Mouse (Mus musculus): ENCODE results near the gene Cbfb. TPM values are rescaled to one million over a fixed set of nuclear protein-coding genes. Genes with fewer than 3 reads are reported as not detected.

Cbfb gene
- total and polyA plus RNA-seq, 3 experiments = 32.5 to 37.9 TPM; not detected in 1

GRCm38 (mm10) chr8:105254966-105255350 is 84.5 kb downstream of the Cbfb start, which contains the start of gene B3gnt9 (continued):
- TF ChIP-seq KAT2A (conservative IDR thresholded peaks at IDR 0.05; ENCODE audit: low read depth, low read length) = no peak
- TF ChIP-seq RAD21 (IDR thresholded peaks at IDR 0.05; ENCODE audit: low read depth, low read length) = no peak
- peak; percentile 71; the same call in 1 of the 2 replicates for TF ChIP-seq MXI1 (IDR thresholded peaks at IDR 0.05; ENCODE audit: low read depth, low read length)
- TF ChIP-seq NELFE (IDR thresholded peaks at IDR 0.05; ENCODE audit: low read depth, low read length) = no peak
- no peak for TF ChIP-seq CHD1 (IDR thresholded peaks at IDR 0.05; ENCODE audit: low read depth, low read length)
- TF ChIP-seq BHLHE40 (IDR thresholded peaks at IDR 0.05; ENCODE audit: borderline replicate concordance, low read depth, low read length) = no peak; the same call in 1 of the 2 replicates
- no peak for TF ChIP-seq MEF2A (IDR thresholded peaks at IDR 0.05; ENCODE audit: extremely low read depth, insufficient replicate concordance, low read depth, low read length, poor library complexity, severe bottlenecking)
- TF ChIP-seq RCOR1 (IDR thresholded peaks at IDR 0.05; ENCODE audit: low read depth, low read length) = no peak
- peak; percentile 94 for TF ChIP-seq USF1 (IDR thresholded peaks at IDR 0.05; ENCODE audit: low read depth, low read length)
- TF ChIP-seq SMC3 (IDR thresholded peaks at IDR 0.05; ENCODE audit: low read depth, low read length) = no peak
- no peak for TF ChIP-seq GABPA (IDR thresholded peaks at IDR 0.05; ENCODE audit: low read depth, low read length)
- no peak for TF ChIP-seq CHD2 (IDR thresholded peaks at IDR 0.05; ENCODE audit: low read length)

GRCm38 (mm10) chr8:105257318-105258114 is 87.0 kb downstream of the Cbfb start:
- H3K27ac ChIP-seq (ENCODE audit: control insufficient read depth, low read depth, low read length) = no peak overlapping the region
- no peak overlapping the region for H3K9ac ChIP-seq (ENCODE audit: control insufficient read depth, low read depth, low read length, poor library complexity, severe bottlenecking)
- TF ChIP-seq MAZ (IDR thresholded peaks at IDR 0.05; ENCODE audit: low read depth, low read length) (no peak), MXI1 (IDR thresholded peaks at IDR 0.05; ENCODE audit: low read depth, low read length) (no peak), CTCF (IDR thresholded peaks at IDR 0.05 in 2 of 3, conservative IDR thresholded peaks at IDR 0.05 in 1 of 3; ENCODE audit: control insufficient read depth in 1 of 3, insufficient read depth in 1 of 3, low read depth in 2 of 3, low read length in 3 of 3, poor library complexity in 1 of 3, severe bottlenecking in 1 of 3) (0 out of 6 replicates have a peak, but pooled peaks of 1 of the 3 experiments have one; percentile 7), ZKSCAN1 (IDR thresholded peaks at IDR 0.05; ENCODE audit: low read depth, low read length) (no peak), NELFE (IDR thresholded peaks at IDR 0.05; ENCODE audit: low read depth, low read length) (no peak), ZNF384 (IDR thresholded peaks at IDR 0.05; ENCODE audit: low read depth, low read length) (no peak), ZC3H11A (IDR thresholded peaks at IDR 0.05; ENCODE audit: low read depth, low read length) (no peak), EP300 (IDR thresholded peaks at IDR 0.05; ENCODE audit: low read depth in 1 of 2, low read length in 2 of 2) (no peak), ETS1 (IDR thresholded peaks at IDR 0.05; ENCODE audit: low read depth, low read length) (no peak), TAL1 (IDR thresholded peaks at IDR 0.05; ENCODE audit: low read length) (no peak), USF2 (IDR thresholded peaks at IDR 0.05; ENCODE audit: borderline replicate concordance in 1 of 2, insufficient read depth in 1 of 2, low read depth in 1 of 2, low read length in 2 of 2) (no peak), RAD21 (IDR thresholded peaks at IDR 0.05; ENCODE audit: low read depth, low read length) (peak; percentile 3; the same call in 1 of the 2 replicates)
- no peaks in the 10 kb centered on the region; the same call in 1 of the 2 replicates for H3K79me2 ChIP-seq (ENCODE audit: control insufficient read depth, insufficient read depth, low read length, poor library complexity)
- H3K4me1 ChIP-seq (ENCODE audit: control insufficient read depth in 1 of 2, insufficient read depth in 2 of 2, low read length in 2 of 2) = peaks cover 2 to 30% of the 10 kb centered on the region in 2 experiments; a peak in 3 of 4 replicates
- H3K27me3 ChIP-seq (ENCODE audit: control insufficient read depth in 1 of 2, insufficient read depth in 2 of 2, low read length in 2 of 2) = no peaks in the 10 kb centered on the region
- H3K9me3 ChIP-seq (replicated peaks; ENCODE audit: insufficient read depth, low read length) = no peaks in the 10 kb centered on the region
- H3K4me3 ChIP-seq (ENCODE audit: control insufficient read depth in 1 of 2, insufficient read depth in 1 of 2, low read depth in 2 of 2, low read length in 2 of 2) = no peak overlapping the region
- no peak for DNase-seq (ENCODE audit: low read depth, low spot score)
- H3K36me3 ChIP-seq (ENCODE audit: control insufficient read depth in 1 of 2, insufficient read depth in 2 of 2, low read length in 2 of 2) = peaks cover 0 to 26% of the 10 kb centered on the region in 2 experiments; a peak in 2 of 4 replicates

All from MEL (cell line).